In genomic region chr14:47473891-47474290, GRCm38 (mm10) we compare ENCODE assay signal across 7 mouse cellular contexts. TPM values are rescaled to one million over a fixed set of nuclear protein-coding genes. Genes with fewer than 3 reads are reported as not detected.
DNase-seq lines count a peak whose midpoint lies in the region; ATAC-seq and TF ChIP-seq lines count a peak whose summit lies in the region.

No protein-coding gene starts in this region.

- H3K36me3 ChIP-seq in forebrain, embryonic 13.5 days (ENCODE audit: poor library complexity, severe bottlenecking): no peaks in the 10 kb centered on the region
- no peaks in the 10 kb centered on the region for H3K36me3 ChIP-seq in splenic B cell, adult 2 months (ENCODE audit: control insufficient read depth, insufficient read depth, low read length, poor library complexity, severe bottlenecking)

- no peaks in the 10 kb centered on the region for H3K27me3 ChIP-seq in forebrain, embryonic 13.5 days
- no peaks in the 10 kb centered on the region for H3K27me3 ChIP-seq in splenic B cell, adult 2 months (ENCODE audit: control insufficient read depth, insufficient read depth, low read length, poor library complexity, severe bottlenecking)

- no peak overlapping the region for H3K9ac ChIP-seq in forebrain, embryonic 13.5 days

- TF ChIP-seq CTCF in lung, adult 2 months (IDR thresholded peaks at IDR 0.05; ENCODE audit: insufficient read depth, low read length): no peak

- H3K4me1 ChIP-seq in lung, adult 2 months (ENCODE audit: control insufficient read depth, insufficient read depth, low read length): peaks cover 3% of the 10 kb centered on the region
- peaks cover 18% of the 10 kb centered on the region; the same call in 1 of the 2 replicates for H3K4me1 ChIP-seq in forebrain, embryonic 13.5 days

- WGBS in lung, adult 2 months: 65% methylated on average over 9 of the region's 9 CpGs
- 89% methylated on average over 9 of the region's 9 CpGs for WGBS in forebrain, embryonic 13.5 days

- peak overlapping the region; percentile 83 for H3K4me2 ChIP-seq in forebrain, embryonic 13.5 days

- H3K9me3 ChIP-seq in forebrain, embryonic 13.5 days (replicated peaks): no peaks in the 10 kb centered on the region

- no peak for ATAC-seq in forebrain, embryonic 13.5 days

- H3K4me3 ChIP-seq in lung, adult 2 months (replicated peaks; ENCODE audit: extremely low read depth, low read depth, low read length): peak overlapping the region; percentile 19
- no peak overlapping the region for H3K4me3 ChIP-seq in forebrain, embryonic 13.5 days

- no peak for TF ChIP-seq POLR2A in lung, adult 2 months (IDR thresholded peaks at IDR 0.05; ENCODE audit: borderline replicate concordance, extremely low read depth, low read depth, low read length)

- no peak overlapping the region for H3K27ac ChIP-seq in forebrain, embryonic 13.5 days

- DNase-seq in lung, adult 2 months: peak; percentile 21
- no peak for DNase-seq in lung, postnatal 4 days
- peak; percentile 35 to 46 for DNase-seq in kidney, postnatal 36 days
- peak; percentile 6 for DNase-seq in splenic B cell, adult 2 months (ENCODE audit: low read depth, low spot score)
- no peak for DNase-seq in B cell, adult 2 months
- DNase-seq in embryo, embryonic 10 days (ENCODE audit: low spot score): no peak

RNA-seq across cellular contexts. Expression of gene Fbxo34, which starts 23.7 kb away (rescaled TPM):
- polyA plus RNA-seq in lung, adult 2 months (2012; rRNA removed): 9.9 and 10.9 TPM in 2 replicates
- polyA plus RNA-seq in forebrain, embryonic 13.5 days (2015; fragmentation: Nextera tagmentation; extraction: Ambion mirVana): 20.4 and 23.5 TPM in 2 replicates

RNA-seq across cellular contexts. Expression of gene Dlgap5, which starts 55.7 kb away (rescaled TPM):
- 0.48 and 1.1 TPM in 2 replicates for polyA plus RNA-seq in lung, adult 2 months (2012; rRNA removed)
- polyA plus RNA-seq in forebrain, embryonic 13.5 days (2015; fragmentation: Nextera tagmentation; extraction: Ambion mirVana): 42.0 and 45.0 TPM in 2 replicates

Comparison
In these comparisons a context has a peak if more than half of its experiments do, and no peak if none do; other contexts are left out.
1. DNase-seq: peak in lung, adult 2 months (single experiment), kidney, postnatal 36 days (2 of 2) and splenic B cell, adult 2 months (single experiment); none in lung, postnatal 4 days (0 of 2), B cell, adult 2 months (0 of 2) and embryo, embryonic 10 days (single experiment).
2. RNA of gene Dlgap5, which starts 55.7 kb away (polyA plus RNA-seq): 42.0 to 45.0 TPM in forebrain, embryonic 13.5 days; 0.48 to 1.1 TPM in lung, adult 2 months; every median in the first group is over 10 times any median in the second.